Mouse (Mus musculus): ENCODE data around the gene Katna1.
"Not testable (repeated sequence)": the region's sequence is repeated elsewhere in the genome, so short reads cannot be mapped to it uniquely, and the experiment has no call there.

The Katna1 gene

GRCm38 (mm10) chr10:7725751-7726500 is at the start of gene Katna1:
Gene Katna1, plus strand, starts transcription at chr10:7726000.
- peak; percentile 97 to 98 for DNase-seq

DNA sequence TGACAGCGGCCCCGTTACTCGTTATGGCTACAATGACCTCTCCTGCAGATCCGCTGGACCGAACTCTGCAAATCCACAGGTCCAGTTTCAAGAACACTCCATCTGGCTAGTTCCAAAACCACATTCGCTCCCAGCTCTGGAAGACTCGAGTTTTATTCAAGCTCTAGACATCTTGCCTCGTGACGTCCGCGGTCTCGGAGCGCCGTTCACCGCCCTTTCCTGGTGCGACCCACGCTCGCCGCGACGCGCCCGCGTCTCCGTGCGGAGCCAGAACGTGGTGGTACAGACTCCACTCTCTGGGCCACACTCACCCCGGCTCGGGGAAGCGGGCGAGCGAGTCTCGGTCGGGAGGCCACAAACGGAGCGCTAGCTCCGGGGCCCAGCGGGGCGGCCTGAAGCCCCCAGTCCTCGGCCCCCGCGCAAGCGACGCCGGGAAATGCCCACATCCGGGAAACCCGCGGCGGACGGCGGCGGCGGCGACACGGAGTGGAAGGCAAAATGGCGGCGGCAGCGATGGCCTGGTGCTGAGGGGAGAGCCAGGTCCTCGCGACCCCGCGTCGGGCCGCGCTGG is 45.0 kb upstream of the Katna1 start, which contains the start of the genes Pcmt1 and Lats1:
Pcmt1 (minus strand) TSS at position 406 of the 571 bp plus-strand sequence.
Lats1 (plus strand) TSS at position 484 of the 571 bp plus-strand sequence.
- DNase-seq = peak; percentile 93 to 95

DNA sequence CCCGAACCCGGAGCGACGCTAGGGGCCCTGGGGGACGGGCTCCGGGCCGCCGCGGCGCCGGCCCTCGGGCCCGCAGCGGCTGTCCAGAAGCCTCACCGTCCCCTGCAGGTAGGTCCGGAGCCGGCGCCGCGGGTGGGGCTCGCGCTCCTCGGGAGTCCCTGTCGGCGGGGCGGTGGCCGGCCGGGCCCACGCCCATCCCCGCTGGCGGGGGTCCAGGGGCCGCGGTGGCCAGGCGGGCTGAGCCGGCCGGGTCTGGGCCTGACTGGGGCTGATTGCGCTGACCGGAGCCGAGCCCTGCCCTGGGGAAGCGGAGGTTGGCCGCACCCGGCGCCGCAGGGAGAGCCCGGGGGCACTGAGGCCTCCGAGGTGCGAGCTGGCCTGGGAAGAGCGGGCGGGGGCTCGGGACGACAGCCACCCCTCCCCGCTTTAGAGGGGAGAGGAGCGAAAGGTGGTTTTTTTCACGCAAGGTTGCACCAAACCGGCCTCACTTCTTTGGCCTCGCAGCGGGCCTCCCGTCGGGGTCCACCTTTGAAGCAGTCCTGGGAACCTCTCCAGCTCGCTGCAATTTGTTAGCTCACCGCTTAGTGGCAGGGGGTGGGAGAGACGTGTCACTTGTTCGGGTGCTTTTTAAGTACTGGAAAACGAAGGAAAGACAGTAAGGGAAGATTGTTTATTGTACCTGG is 44.3 kb upstream of the Katna1 start:
- peak; percentile 83 to 90 for DNase-seq

GRCm38 (mm10) chr10:7682249-7682648 is 43.6 kb upstream of the Katna1 start:
- DNase-seq = no peak

GRCm38 (mm10) chr10:7686902-7687301 is 38.9 kb upstream of the Katna1 start:
- DNase-seq = no peak

DNA sequence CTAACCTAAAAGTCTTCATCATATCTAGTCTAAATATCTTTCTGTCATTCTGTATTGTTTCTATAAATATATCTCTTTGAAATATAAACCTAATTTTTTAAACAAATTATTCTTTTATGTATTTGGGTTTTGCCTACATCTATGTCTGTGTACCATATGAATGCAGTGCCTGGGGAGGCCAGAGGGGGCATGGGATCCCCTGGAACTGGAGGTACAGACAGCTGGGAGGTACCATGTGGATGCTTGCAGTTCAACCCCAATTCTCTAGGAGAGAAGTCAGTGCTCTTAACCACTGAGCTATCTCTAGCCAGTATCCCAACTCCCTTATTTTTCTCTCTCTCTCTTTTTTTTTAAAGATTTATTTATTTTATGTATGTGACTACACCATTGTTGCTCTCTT is 30.5 kb upstream of the Katna1 start:
- DNase-seq = peak in 1 of 2 experiments; percentile 28

DNA sequence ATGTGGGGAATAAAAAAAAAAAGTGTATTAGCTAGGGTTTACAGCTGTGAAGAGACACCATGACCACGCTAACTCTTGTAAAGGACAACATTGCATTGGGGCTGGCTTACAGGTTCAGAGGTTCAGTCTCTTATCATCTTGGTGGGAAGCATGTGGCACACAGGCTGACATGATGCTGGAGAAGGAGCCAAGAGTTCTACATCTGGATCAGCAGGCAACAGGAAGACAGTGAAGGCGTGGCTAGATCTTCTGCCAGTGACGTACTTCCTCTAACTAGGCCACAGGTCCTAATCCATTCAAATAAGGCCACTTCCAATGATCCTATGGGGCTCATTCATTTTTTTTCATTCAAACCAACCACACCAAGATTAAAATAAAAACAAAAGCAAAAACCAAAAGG is 25.7 kb upstream of the Katna1 start:
- no peak for DNase-seq

DNA sequence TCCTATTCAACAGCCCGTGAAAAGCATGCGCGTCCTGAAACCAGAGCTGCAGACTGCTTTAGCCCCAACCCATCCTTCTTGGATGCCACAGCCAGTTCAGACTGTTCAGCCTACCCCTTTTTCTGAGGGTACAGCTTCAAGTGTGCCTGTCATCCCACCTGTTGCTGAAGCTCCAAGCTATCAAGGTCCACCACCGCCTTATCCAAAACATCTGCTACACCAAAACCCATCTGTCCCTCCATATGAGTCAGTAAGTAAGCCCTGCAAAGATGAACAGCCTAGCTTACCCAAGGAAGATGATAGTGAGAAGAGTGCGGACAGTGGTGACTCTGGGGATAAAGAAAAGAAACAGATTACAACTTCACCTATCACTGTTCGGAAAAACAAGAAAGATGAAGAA is 23.2 kb upstream of the Katna1 start:
- no peak for DNase-seq

DNA sequence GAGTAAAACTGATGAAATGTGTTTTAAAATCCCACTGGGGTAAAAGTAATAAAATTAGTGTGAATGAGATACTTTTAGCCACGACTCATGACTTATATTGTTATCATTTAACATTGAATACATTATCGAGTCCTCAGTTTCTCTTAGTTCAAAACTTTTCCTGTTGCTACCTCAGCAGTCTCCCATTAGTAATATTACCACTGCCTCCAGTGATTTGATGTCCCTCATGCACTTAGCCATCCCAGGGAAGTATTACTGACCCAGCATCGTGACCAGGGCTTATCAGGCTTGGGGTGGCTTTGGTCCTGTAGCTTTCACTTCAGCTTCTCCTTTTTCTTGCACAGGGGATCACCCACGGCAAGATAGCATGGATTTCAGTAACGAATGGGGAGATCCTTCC is 15.7 kb upstream of the Katna1 start:
- DNase-seq = no peak

DNA sequence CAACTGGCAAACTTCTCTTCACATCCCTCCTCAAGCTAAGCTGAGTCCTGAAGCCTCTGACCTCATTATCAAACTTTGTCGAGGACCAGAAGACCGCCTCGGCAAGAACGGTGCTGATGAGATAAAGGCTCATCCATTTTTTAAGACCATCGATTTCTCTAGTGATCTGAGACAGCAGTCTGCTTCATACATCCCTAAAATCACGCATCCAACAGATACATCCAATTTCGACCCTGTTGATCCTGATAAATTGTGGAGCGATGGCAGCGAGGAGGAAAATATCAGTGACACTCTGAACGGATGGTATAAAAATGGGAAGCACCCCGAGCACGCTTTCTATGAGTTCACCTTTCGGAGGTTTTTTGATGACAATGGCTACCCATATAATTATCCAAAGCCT is 13.3 kb upstream of the Katna1 start:
- DNase-seq = no peak

DNA sequence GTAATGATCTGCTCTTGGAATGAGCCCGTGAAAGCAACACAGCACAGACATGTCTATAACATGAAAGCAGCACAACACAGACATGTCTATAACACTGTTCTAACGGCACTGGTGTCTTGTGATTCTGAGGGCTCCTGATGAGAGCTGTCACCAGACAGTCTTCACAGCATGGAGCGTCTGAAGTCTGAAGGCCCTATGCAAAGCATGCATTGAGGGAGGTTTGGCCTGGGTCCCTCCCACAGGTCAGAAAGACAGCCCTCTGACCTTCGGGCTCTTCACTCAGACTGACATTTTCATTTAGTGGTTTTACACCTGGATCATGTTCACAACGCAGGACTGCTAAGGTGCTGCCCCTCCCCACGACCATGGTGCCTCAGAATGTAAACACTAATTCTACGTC is 10.7 kb upstream of the Katna1 start:
- no peak for DNase-seq

GRCm38 (mm10) chr10:7726501-7726812 is 657 bp downstream of the Katna1 start:
- no peak for DNase-seq

DNA sequence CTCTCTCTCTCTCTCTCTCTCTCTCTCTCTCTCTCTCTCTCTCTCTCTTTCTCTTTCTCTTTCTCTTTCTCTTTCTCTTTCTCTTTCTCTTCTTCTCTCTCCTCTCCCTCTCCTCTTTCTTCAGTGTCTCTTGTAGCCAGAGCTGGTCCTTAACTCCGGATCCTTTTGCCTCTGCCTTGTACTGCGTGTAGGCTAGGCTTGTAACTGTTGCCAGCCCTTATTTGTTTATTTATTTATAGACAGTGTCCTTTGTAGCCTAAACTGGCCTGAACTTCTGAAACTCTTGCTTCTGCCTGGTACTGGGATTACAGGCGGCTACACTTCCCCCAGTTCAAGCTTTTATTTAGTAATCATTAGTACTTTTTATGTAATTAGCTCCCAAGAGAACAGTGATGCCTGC is 1.2 kb downstream of the Katna1 start:
- no peak for DNase-seq

GRCm38 (mm10) chr10:7731582-7731981 is 5.8 kb downstream of the Katna1 start:
- no peak for DNase-seq

GRCm38 (mm10) chr10:7737122-7737521 is 11.3 kb downstream of the Katna1 start:
- DNase-seq = no peak

GRCm38 (mm10) chr10:7737914-7738313 is 12.1 kb downstream of the Katna1 start:
- no peak for DNase-seq

DNA sequence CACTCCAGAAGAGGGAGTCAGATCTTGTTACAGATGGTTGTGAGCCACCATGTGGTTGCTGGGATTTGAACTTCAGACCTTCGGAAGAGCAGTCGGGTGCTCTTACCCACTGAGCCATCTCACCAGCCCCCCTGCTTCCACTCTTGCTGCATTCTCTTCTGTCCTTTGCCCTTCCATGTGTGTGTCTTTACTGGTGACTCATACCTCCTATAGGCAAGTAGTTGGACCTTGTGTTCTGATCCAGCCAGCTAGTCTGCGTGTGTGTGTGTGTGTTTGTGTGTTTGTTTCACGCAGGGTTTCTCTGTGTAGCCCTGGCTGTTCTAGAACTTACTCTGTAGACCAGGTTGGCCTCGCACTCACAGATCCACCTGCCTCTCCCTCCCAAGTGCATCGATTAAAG is 19.7 kb downstream of the Katna1 start:
- not testable (repeated sequence) for DNase-seq

DNA sequence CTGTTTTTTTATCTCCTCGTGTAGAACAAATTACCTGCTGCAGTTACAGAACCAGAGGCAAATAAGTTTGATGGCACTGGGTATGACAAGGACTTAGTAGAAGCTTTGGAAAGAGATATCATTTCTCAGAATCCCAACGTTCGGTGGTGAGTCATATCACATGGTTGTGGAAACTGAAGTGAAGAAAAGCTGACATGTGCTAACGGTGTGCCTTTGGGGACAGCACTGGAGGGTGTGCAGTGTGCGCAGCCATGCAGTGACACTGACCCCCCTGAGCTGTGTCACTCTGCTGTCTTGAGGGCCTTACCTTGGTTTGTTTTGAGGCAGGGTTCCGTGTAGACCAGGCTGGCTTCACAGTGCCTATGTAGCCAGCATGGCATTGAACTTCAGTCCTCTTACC is 23.0 kb downstream of the Katna1 start:
- DNase-seq = no peak

- no peak for DNase-seq
Measured at GRCm38 (mm10) chr10:7757544-7757943, 31.7 kb downstream of the Katna1 start.

- DNase-seq = no peak
Measured at GRCm38 (mm10) chr10:7772346-7772745, 46.5 kb downstream of the Katna1 start.

GRCm38 (mm10) chr10:7772769-7773168 is 47.0 kb downstream of the Katna1 start:
- DNase-seq = no peak

DNA sequence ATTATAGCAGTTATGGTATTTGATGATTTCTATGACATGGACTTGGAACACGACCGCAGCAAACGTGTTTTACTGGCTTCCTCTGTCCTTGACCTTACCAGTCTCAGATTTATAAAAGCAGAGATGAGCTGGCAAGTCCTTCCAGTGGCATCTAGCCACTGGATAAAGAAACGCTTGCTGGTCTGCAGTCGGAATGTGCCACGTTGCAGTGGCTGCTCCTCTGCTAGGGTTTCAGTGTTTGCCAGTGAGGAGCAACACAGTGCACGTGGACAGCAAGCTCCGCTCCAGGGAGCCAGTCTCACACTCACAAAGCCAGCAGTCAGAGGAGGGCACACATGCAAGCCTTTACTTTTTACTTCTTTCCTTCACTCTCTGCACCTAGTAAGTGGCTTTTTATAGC is 49.6 kb downstream of the Katna1 start:
- DNase-seq = no peak

DNA sequence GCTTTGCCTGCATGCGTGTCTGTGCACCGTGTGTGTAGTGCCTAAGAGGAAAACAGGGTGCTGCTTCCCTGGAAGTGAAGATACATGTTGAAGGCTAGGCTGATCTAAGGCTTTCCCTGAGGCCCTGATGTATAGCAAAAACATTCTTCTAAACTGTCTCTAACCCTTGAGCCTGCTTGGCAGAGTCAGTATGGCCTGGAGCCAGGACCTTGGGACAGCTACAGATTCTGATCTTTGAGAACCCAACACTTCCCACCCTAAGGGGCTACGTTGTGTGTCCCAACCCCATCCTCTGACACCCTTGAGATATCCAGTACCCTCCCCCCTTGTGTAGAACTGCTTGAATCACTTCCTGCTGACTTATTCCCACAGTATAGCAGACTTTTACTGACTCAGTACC is 52.6 kb downstream of the Katna1 start:
- no peak for DNase-seq

DNA sequence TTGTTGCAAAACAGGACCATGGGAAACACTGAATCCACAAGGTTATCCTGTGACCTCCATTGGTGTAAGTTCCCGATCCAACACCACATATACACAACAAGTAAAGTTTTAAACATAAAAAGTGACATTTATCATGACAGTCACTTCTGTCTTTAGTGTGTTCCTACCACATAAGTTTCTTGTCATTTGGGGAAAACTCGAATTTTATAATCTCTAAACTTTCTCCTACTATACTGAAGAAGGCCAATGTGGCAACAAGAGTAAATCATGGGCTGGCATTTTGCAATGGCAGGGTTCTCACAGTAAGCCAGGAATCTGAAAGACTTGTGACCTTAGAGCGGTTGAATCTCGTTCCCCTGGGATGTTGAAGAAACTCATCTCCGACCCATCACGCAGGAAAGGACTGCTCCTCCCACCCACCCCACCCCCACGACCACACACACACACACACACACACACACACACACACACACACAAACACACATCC is 54.0 kb downstream of the Katna1 start:
- DNase-seq = no peak

Measured in kidney, postnatal 4 days (tissue).